Mouse (Mus musculus) lung, adult 2 months (tissue): ENCODE data around the gene Hmga2. TPM values are rescaled to one million over a fixed set of nuclear protein-coding genes. Genes with fewer than 3 reads are reported as not detected.

Experiments
- DNase-seq: peaks from one replicate; pipeline ENCODE4 v3.0.0; 2022
- H3K4me1 ChIP-seq: fragments of 200-500 bp; 2 replicates; pipeline ENCODE4 v1.6.1; 2011; ENCODE audit warnings: low read length; ENCODE audit not compliant: control insufficient read depth, insufficient read depth
- H3K4me3 ChIP-seq: fragments of 200-500 bp; replicated peaks from 2 replicates; pipeline ENCODE3; 2011; ENCODE audit warnings: low read depth, mild to moderate bottlenecking, control low read depth, low read length; ENCODE audit errors: extremely low read depth
- CTCF ChIP-seq: fragments of 200-500 bp; IDR thresholded peaks from 2 replicates; pipeline ENCODE4 v1.5.1; 2011; ENCODE audit warnings: mild to moderate bottlenecking, low read length, control low read depth; ENCODE audit not compliant: insufficient read depth
- POLR2A ChIP-seq: fragments of 200-500 bp; IDR thresholded peaks from 2 replicates; pipeline ENCODE4 v1.6.1; 2011; ENCODE audit warnings: low read depth, mild to moderate bottlenecking, control low read depth, low read length, borderline replicate concordance; ENCODE audit errors: extremely low read depth
- WGBS: fragments of 180-500 bp; shearing (Covaris S2); methylation state at CpG from one replicate; pipeline ENCODE4 v1.1.7; 2018; 5-methylcytosine and 5-hydroxymethylcytosine counted together
- polyA plus RNA-seq: library from polyadenylated mRNA; depleted of rRNA; stranded (reverse); fragments of >200 nt; gene quantifications from 2 replicates; pipeline ENCODE4 v1.2.3, GENCODE M21; 2012

The Hmga2 gene
- polyA plus RNA-seq, 1 experiment = not detected

GRCm38 (mm10) chr10:120444463-120445070 is 31.7 kb downstream of the Hmga2 start:
- no peak for DNase-seq
- Histone ChIP-seq H3K4me3 (no peak overlapping the region), H3K4me1 (no peaks in the 10 kb centered on the region)
- WGBS = 89% methylated on average over 9 of the region's 9 CpGs
- TF ChIP-seq CTCF (no peak), POLR2A (no peak)

- DNase-seq = no peak
- Histone ChIP-seq H3K4me3 (no peak overlapping the region), H3K4me1 (no peaks in the 10 kb centered on the region)
- TF ChIP-seq CTCF (no peak), POLR2A (no peak)
- 85% methylated on average over 10 of the region's 10 CpGs for WGBS
Observed at GRCm38 (mm10) chr10:120443757-120444311, 32.4 kb downstream of the Hmga2 start.

- 52% methylated on average over 11 of the region's 11 CpGs for WGBS
- DNase-seq = no peak
Observed at GRCm38 (mm10) chr10:120441254-120441653, 35.0 kb downstream of the Hmga2 start.

GRCm38 (mm10) chr10:120434433-120434832 is 41.8 kb downstream of the Hmga2 start:
- H3K4me3 ChIP-seq = no peak overlapping the region
- no peak for DNase-seq
- no peaks in the 10 kb centered on the region for H3K4me1 ChIP-seq
- 42% methylated on average over 7 of the region's 7 CpGs for WGBS
- TF ChIP-seq POLR2A (no peak), CTCF (no peak)

More at GRCm38 (mm10) chr10:120441254-120441653, 35.0 kb downstream of the Hmga2 start:
- no peak for TF ChIP-seq CTCF
- TF ChIP-seq POLR2A = no peak
- no peak overlapping the region for H3K4me3 ChIP-seq
- no peaks in the 10 kb centered on the region for H3K4me1 ChIP-seq

- DNase-seq = no peak
- WGBS = 54% methylated on average over 5 of the region's 5 CpGs
- no peak overlapping the region for H3K4me3 ChIP-seq
- TF ChIP-seq CTCF = no peak
- TF ChIP-seq POLR2A = no peak
- H3K4me1 ChIP-seq = no peaks in the 10 kb centered on the region
Observed at GRCm38 (mm10) chr10:120433463-120433815, 42.8 kb downstream of the Hmga2 start.

- no peak for TF ChIP-seq POLR2A
- TF ChIP-seq CTCF = no peak
- no peaks in the 10 kb centered on the region for H3K4me1 ChIP-seq
- no peak for DNase-seq
- WGBS = 26% methylated on average over 9 of the region's 9 CpGs
- H3K4me3 ChIP-seq = no peak overlapping the region
Observed at GRCm38 (mm10) chr10:120432731-120433462, 43.4 kb downstream of the Hmga2 start.

- no peak for TF ChIP-seq POLR2A
- TF ChIP-seq CTCF = no peak
- Histone ChIP-seq H3K4me1 (no peaks in the 10 kb centered on the region), H3K4me3 (no peak overlapping the region)
- no peak for DNase-seq
- WGBS = 79% methylated on average over 9 of the region's 9 CpGs
Observed at GRCm38 (mm10) chr10:120432081-120432480, 44.2 kb downstream of the Hmga2 start.

GRCm38 (mm10) chr10:120431435-120431834 is 44.8 kb downstream of the Hmga2 start:
- no peak for TF ChIP-seq POLR2A
- peak; percentile 13; the same call in 1 of the 2 replicates for TF ChIP-seq CTCF
- no peak for DNase-seq
- WGBS = 65% methylated on average over 2 of the region's 2 CpGs
- Histone ChIP-seq H3K4me1 (no peaks in the 10 kb centered on the region), H3K4me3 (no peak overlapping the region)

- DNase-seq = no peak
- Histone ChIP-seq H3K4me3 (no peak overlapping the region), H3K4me1 (no peaks in the 10 kb centered on the region)
- 48% methylated on average over 7 of the region's 7 CpGs for WGBS
- TF ChIP-seq CTCF (no peak), POLR2A (no peak)
Observed at GRCm38 (mm10) chr10:120430422-120430821, 45.8 kb downstream of the Hmga2 start.
